22 mouse cellular contexts compared by ENCODE assay signal in genomic region chr15:30632113-30632735, GRCm38 (mm10).
DNase-seq lines count a peak whose midpoint lies in the region; ATAC-seq and TF ChIP-seq lines count a peak whose summit lies in the region.
"Had no signal": no experiment of that assay in that cellular context is flagged by ENCODE, and none has a peak within 500 bp of the region (broad histone marks: within the 10 kb centered on the region; RNA-seq: fewer than 3 reads in every experiment).

No protein-coding gene starts in this region.

- H3K9me3 ChIP-seq in midbrain, embryonic 13.5 days: no peaks in the 10 kb centered on the region
- H3K9me3 ChIP-seq in midbrain, embryonic 16.5 days (replicated peaks; ENCODE audit: control insufficient read depth, low read length, poor library complexity, severe bottlenecking): no peaks in the 10 kb centered on the region
- H3K9me3 ChIP-seq: embryonic facial prominence, embryonic 12.5 days; embryonic facial prominence, embryonic 15.5 days; forebrain, embryonic 15.5 days; hindbrain, embryonic 12.5 days; hindbrain, embryonic 15.5 days; intestine, embryonic 15.5 days had no signal

- no peak for ATAC-seq in midbrain, embryonic 13.5 days
- no peak for ATAC-seq in midbrain, embryonic 16.5 days
- peak; percentile 66 for ATAC-seq in common myeloid progenitor, adult 5-6 weeks (replicated peaks; ENCODE audit: low read depth, poor library complexity, severe bottlenecking)
- ATAC-seq in hematopoietic stem cell, adult 5-6 weeks (replicated peaks in 1 of 2; ENCODE audit: insufficient read depth in 1 of 2, low FRiP score in 2 of 2, low TSS enrichment in 1 of 2, low read depth in 1 of 2, poor library complexity in 2 of 2, severe bottlenecking in 2 of 2): 0 out of 4 replicates have a peak, but pooled peaks have one; percentile 25 to 37
- ATAC-seq in neutrophil, adult 5-6 weeks (ENCODE audit: extremely low read depth, insufficient number of reproducible peaks, low FRiP score, poor library complexity, severe bottlenecking): 0 out of 2 replicates have a peak, but pooled peaks have one; percentile 16
- ATAC-seq: forebrain, embryonic 15.5 days; intestine, embryonic 15.5 days; Patski had no signal

- peaks cover 19% of the 10 kb centered on the region for H3K4me1 ChIP-seq in midbrain, embryonic 13.5 days (replicated peaks)
- H3K4me1 ChIP-seq in midbrain, embryonic 16.5 days (ENCODE audit: control insufficient read depth, insufficient read depth, low read length): peaks cover 11% of the 10 kb centered on the region
- H3K4me1 ChIP-seq in cerebellum, adult 2 months (ENCODE audit: control insufficient read depth, insufficient read depth, low read length): no peaks in the 10 kb centered on the region
- H3K4me1 ChIP-seq: embryonic facial prominence, embryonic 12.5 days; embryonic facial prominence, embryonic 15.5 days; intestine, embryonic 15.5 days had no signal

- no peak overlapping the region for H3K4me3 ChIP-seq in midbrain, embryonic 13.5 days (replicated peaks)
- no peak overlapping the region for H3K4me3 ChIP-seq in midbrain, embryonic 16.5 days (ENCODE audit: low read depth, low read length)
- no peak overlapping the region for H3K4me3 ChIP-seq in cerebellum, adult 2 months (replicated peaks; ENCODE audit: insufficient read depth, low read depth, low read length)
- H3K4me3 ChIP-seq: embryonic facial prominence, embryonic 12.5 days; embryonic facial prominence, embryonic 15.5 days; forebrain, embryonic 15.5 days; hindbrain, embryonic 12.5 days; hindbrain, embryonic 15.5 days; intestine, embryonic 15.5 days had no signal

- H3K27me3 ChIP-seq in midbrain, embryonic 13.5 days: no peaks in the 10 kb centered on the region
- no peaks in the 10 kb centered on the region for H3K27me3 ChIP-seq in midbrain, embryonic 16.5 days (ENCODE audit: control insufficient read depth, insufficient read depth, low read depth, low read length)
- H3K27me3 ChIP-seq in cerebellum, adult 2 months (ENCODE audit: control insufficient read depth, insufficient read depth, low read length): no peaks in the 10 kb centered on the region
- H3K27me3 ChIP-seq: embryonic facial prominence, embryonic 12.5 days; embryonic facial prominence, embryonic 15.5 days; forebrain, embryonic 15.5 days; hindbrain, embryonic 12.5 days; hindbrain, embryonic 15.5 days; intestine, embryonic 15.5 days; Patski had no signal

- no peaks in the 10 kb centered on the region for H3K36me3 ChIP-seq in midbrain, embryonic 13.5 days
- H3K36me3 ChIP-seq in midbrain, embryonic 16.5 days (ENCODE audit: control insufficient read depth, insufficient read depth, low read length): no peaks in the 10 kb centered on the region
- H3K36me3 ChIP-seq: embryonic facial prominence, embryonic 12.5 days; embryonic facial prominence, embryonic 15.5 days; forebrain, embryonic 15.5 days; G1E; hindbrain, embryonic 12.5 days; hindbrain, embryonic 15.5 days; intestine, embryonic 15.5 days had no signal

- 79% methylated on average over 7 of the region's 7 CpGs for WGBS in midbrain, embryonic 13.5 days
- WGBS in midbrain, embryonic 16.5 days: 74% methylated on average over 7 of the region's 7 CpGs
- WGBS in cerebellum, adult 2 months: 57% methylated on average over 7 of the region's 7 CpGs

- no peak for DNase-seq in cerebellum, adult 2 months
- no peak for DNase-seq in cerebellum, adult 11 months
- DNase-seq in right cerebral cortex, postnatal 25 days: no peak
- DNase-seq: adrenal gland, postnatal 10 days; adrenal gland, postnatal 36 days; cerebellum, adult 8-10 months; cerebellum, postnatal 14 days; gastrocnemius, postnatal 25 days had no signal

- H3K9ac ChIP-seq in midbrain, embryonic 13.5 days (replicated peaks): no peak overlapping the region
- no peak overlapping the region for H3K9ac ChIP-seq in midbrain, embryonic 16.5 days (ENCODE audit: low read depth, low read length)
- H3K9ac ChIP-seq: embryonic facial prominence, embryonic 12.5 days; embryonic facial prominence, embryonic 15.5 days; forebrain, embryonic 15.5 days; hindbrain, embryonic 12.5 days; hindbrain, embryonic 15.5 days; intestine, embryonic 15.5 days had no signal

- peak overlapping the region; percentile 25; the same call in 1 of the 2 replicates for H3K27ac ChIP-seq in midbrain, embryonic 13.5 days
- H3K27ac ChIP-seq in midbrain, embryonic 16.5 days (ENCODE audit: low read length): no peak overlapping the region
- H3K27ac ChIP-seq in cerebellum, adult 2 months (ENCODE audit: insufficient read depth, low read length): no peak overlapping the region
- H3K27ac ChIP-seq: embryonic facial prominence, embryonic 12.5 days; embryonic facial prominence, embryonic 15.5 days; forebrain, embryonic 15.5 days; hindbrain, embryonic 12.5 days; hindbrain, embryonic 15.5 days; intestine, embryonic 15.5 days had no signal

- H3K4me2 ChIP-seq in midbrain, embryonic 13.5 days (replicated peaks): no peak overlapping the region
- H3K4me2 ChIP-seq in midbrain, embryonic 16.5 days (ENCODE audit: low read length): no peak overlapping the region
- H3K4me2 ChIP-seq: embryonic facial prominence, embryonic 12.5 days; embryonic facial prominence, embryonic 15.5 days; forebrain, embryonic 15.5 days; heart, embryonic 11.5 days; hindbrain, embryonic 12.5 days; hindbrain, embryonic 15.5 days; intestine, embryonic 15.5 days had no signal

- no peak for TF ChIP-seq CTCF in cerebellum, adult 2 months (IDR thresholded peaks at IDR 0.05; ENCODE audit: borderline replicate concordance, insufficient read depth, low read depth, low read length)

- no peak for TF ChIP-seq POLR2A in cerebellum, adult 2 months (IDR thresholded peaks at IDR 0.05; ENCODE audit: borderline replicate concordance, insufficient read depth, low read length)

Comparison
In these comparisons a context has a peak if more than half of its experiments do, and no peak if none do; other contexts are left out.
1. ATAC-seq: peak in common myeloid progenitor, adult 5-6 weeks (single experiment), hematopoietic stem cell, adult 5-6 weeks (2 of 2) and neutrophil, adult 5-6 weeks (single experiment); none in midbrain, embryonic 13.5 days (single experiment) and midbrain, embryonic 16.5 days (single experiment).